Mouse (Mus musculus) heart, adult 8-10 months (tissue): Measurements from ENCODE around the gene Gm128. TPM values are rescaled to one million over a fixed set of nuclear protein-coding genes. Genes with fewer than 3 reads are reported as not detected.
"Not testable (repeated sequence)": the region's sequence is repeated elsewhere in the genome, so short reads cannot be mapped to it uniquely, and the experiment has no call there.

Experiments used
- DNase-seq: peaks from one replicate; pipeline ENCODE4 v3.0.0; 2022; ENCODE audit warnings: low spot score
- total RNA-seq, 4 experiments: library from RNA; stranded (reverse); gene quantifications; 2 replicates each; pipeline ENCODE4 v1.2.4; 2022

Gm128 gene
- total RNA-seq, 4 experiments from 2014 or later, result not detected

DNA sequence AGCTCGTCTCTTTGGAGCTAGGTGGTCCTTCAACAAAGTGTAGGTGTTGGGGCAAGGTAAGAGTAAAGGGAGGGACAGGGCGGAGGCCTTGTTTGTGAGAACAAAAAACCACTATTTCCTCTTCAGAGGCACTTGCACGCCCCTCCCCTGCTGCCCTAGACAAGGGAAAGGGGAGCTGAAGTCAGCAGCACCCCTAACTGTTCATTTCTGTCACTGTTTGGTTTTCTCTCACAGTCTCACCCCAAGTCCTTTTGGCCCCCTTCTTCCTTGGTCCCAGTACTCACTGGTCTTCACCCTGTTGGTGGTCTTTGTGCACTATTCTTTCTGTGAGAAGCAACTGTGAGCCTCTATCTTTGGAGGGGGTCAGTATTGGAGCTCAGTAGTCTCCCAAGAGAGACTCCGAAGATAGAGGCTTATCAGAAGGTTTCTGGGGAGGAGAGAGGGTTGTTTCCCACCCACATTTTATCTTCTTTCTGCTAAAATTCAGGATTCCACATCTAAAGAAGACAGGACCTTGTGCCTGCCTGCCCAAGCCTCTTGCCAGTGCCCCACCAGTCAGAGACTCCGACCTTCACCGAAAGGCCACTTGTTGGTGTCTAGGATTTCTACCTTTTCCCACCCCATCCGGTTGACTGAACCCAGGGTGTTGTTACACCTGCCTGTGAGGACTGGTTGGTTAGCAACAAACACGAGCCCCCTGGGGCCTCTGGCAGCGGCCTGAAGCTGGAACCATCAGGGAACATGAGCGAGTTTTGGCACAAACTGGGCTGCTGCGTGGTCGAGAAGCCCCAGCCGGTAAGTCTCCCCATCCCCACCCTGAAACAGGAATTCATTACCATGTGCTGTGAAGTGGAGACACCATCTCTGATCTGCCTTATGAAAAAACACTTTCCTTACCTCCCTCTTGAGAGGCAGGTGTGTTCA, 9.8 kb downstream of the Gm128 start, which contains the start of gene Mllt11:
Mllt11 (minus strand) TSS at position 874 of the 924 bp plus-strand sequence.
- DNase-seq, result no peak

DNA sequence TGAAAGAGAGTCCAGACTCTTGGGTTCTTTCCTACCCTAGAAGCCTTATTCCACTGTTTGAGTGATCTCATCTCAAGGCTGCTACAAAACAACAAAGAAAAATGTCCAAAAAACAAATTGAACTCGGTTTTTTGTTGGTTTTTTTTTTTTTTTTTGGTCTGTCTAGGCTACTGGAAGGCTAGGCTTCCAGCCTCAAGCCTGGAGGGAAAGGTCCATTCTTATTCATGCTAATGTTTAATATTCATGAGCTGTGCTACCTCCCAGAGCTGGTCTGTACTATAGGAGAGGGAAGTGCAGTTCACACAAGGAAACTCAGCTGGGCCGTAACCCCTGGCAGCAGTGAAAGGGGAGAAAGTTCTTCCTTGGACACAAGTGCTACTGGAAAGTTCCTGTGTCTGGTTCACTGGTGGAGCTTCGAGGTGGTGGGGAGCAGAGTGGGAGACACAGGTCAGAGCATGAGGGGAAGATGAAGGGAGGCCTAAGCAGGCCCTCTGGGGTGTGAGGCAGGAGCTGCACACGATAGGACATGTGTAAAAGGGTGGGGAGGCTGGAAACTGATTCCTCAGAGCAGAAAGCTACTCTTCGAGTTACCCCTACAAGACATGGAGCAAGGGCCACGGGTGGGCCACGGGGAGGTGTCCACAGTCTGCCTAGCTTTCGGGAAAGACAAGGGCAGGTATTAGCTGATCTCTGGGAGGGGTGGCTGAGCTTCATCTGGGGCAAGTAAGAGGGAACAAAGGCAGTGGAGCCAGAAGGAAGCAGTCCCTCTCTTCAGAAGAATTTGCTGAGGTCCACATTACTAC, 10.7 kb downstream of the Gm128 start:
- no peak for DNase-seq

DNA sequence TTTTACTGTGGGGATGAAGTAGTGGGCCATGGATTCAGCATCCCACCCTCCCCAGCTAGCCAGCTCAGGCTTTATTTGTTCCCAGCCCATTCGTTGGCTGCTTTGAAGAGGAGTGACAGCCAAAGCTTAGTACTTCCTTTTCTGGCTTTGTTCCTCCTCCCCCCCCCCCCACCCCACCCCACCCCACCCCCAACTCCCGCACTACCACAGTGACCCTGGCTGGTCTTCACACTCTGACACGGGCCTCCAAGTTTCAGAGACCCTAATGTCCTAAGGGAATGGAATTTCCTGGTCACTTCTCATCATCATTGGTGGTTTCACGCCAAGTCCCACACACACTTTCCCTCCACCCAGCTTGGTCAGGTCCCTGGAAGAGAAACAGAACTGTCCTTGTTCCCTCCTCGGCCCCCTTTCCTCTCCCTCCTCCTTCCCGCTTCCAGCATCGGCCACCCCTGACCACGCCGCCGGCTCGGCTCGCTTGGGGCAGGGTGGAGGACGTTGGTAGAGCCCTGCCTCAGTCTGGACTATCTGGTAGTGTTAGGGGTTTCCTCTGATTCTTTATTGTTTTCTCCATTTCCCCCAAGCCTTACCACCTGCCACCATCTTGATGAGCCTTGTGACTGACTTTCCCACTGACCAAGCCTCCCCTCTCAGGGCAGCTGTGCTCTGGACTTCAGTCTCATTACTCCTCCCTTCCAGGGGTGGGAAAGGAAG, 11.5 kb downstream of the Gm128 start:
- DNase-seq, result peak; percentile 68

DNA sequence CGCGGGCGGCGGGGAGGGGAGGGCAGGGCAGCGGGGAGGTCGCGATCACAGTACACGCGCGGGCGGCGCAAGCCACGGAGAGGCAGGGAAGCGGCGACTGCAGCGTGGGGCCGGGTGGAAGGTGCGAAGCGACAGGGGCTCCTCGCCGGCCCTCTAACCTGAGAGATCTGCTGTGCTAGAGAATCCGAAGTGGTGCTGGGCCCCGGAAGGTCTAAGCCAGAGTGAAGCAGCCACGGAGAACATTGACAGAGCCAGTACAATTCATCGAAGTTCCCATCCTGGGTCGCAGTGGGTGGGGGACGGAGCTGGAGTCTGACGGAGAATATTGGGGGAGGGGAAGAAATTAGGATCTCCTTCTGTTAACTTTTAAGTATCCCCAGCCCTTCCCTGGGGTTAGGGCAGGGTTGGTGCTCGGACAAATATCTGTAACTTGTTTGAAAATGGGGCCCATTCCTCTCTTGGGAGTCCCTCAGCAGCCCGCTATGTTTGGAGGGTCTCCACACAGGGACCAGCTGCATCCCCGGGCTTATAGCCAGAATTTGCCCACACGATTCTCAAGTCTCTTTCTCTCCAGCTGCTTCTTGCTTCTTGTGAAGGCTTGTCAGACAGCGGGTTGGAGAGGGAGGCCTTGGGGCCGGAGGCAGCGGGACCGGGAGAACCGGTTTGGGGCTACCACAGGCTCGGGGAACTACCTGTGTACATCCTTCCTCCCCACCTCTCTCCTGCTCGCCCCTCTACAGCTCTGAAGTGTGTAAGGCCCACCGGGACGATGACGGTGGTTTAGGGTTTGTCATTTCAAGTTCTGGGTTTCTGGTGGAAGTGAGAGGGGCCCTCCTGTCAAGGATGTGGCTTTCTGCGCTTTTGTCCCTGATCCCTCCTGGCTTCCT, 12.3 kb downstream of the Gm128 start:
- no peak for DNase-seq

DNA sequence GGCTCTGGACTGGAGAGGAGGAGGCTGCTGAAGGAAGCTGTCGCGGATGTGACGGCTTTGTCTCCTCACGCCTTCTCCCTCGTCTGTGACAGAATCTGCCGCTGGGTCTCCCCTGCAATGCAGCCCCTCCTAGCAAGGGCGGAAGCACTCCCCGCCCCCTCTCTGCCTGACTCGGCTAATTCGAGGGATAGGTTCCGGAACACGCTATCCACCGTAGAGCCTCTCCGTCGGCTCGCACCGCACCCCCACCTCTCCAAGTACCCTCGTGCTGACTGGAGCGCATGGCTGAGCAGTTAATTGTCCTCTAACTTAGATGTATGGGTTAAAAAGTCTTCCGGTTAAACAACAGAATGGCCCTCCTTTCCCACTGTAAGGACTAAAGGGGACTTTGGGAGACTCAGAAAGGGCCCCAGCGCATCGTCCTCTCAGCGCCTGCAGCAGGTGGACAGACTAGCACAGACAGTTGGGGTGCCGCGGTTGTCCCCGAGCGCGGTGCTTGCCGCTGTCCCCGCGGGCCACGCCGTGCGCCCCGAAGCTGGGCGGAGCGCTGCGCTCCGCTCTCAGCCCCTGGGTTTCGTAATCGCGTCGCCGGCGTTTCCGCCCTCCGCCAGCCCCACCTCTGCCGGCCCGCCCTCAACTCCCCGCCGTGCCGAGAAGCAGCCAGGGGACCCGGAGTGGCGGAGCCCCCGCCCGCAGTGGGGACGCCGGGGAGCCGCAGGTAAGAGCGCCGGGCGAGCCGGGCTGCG, 13.1 kb downstream of the Gm128 start, which contains the start of gene Cdc42se1:
Cdc42se1 (plus strand) TSS at position 585 of the 746 bp plus-strand sequence.
- peak; percentile 86 for DNase-seq

DNA sequence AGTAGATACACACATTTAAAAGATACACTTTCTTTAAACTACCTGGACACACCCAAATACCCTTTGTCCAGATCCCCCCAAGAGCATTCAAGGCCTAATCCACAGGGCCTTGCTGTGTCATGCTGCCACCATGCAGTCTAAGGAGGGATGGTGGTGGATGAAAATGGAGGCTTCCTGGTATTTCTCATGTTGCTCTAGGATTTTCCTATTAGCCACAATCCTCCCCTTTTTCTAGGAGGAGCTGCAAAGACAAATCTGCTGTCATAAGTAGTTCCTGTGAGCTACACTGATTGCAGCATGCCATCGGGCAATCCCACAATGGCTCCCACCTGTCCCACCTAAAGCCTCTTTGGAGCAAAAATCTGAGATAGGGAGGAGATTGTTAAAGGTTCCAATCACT, 14.2 kb downstream of the Gm128 start:
- no peak for DNase-seq

DNA sequence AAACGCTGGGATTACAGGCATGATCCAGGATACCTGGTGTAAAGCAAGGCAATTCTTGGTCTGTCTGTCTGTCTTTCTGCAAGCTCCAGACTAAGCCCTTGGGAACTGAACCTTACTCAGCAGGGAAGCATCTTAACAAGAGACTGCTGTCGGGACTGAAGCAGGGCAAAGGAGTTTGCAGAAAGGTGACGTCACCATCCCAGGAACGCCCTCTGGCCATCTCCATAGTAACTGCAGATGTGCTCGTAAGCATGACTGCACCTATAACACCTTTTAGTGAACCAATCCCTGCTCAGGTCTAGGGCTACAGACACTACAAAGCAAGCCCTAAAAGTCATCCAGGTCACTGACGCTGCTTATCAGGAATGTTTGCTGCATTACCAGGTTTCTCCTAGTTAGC, 17.1 kb downstream of the Gm128 start:
- no peak for DNase-seq

DNA sequence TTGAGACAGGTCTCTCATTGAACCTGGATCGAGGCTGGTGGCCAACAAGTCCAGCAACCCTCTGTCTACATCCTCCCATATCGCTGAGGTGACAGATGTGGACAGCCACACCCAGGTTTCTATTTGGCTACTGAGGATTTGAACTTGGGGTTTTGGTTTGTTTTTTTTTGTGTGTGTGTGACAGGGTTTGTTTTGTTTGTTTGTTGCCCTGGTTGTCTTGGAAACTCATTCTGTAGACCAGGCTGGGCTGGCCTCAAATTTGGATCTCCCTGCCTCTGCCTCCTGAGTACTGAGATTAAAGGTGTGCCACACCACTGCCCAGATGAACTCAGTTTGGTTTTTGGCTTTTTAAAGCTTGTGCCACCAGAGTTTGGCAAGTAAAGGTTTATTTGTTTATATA, 18.4 kb downstream of the Gm128 start:
- no peak for DNase-seq

DNA sequence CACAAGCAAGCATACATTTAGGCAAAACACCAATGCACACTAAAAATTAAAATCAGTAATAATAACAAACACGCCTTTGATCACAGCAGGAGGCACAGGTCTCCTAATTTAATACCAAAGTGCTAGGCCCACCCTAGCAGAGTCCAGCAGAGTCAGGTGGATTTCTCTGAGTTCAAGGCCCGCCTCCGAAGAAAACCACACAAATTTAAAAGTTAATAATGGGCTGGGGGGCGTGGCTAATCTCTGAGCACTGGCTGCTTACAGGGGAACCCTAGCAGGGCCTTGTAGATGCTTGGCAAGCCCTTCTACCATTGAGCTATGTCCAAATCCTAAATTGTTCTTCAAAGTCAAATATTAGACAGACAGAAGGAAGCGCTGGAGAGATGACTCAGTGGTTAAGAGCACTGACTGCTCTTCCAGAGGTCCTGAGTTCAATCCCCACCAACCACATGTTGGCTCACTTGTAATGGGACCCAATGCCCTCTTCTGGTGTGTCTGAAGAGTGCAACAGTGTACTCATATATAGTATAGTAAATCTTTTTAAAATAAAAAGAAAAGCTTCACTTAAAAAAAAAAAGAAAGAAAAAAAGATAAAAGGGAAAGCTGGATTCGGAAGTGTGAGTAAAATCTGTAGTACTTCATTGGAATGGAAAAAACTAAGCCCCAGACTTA, 22.8 kb downstream of the Gm128 start:
- no peak for DNase-seq

DNA sequence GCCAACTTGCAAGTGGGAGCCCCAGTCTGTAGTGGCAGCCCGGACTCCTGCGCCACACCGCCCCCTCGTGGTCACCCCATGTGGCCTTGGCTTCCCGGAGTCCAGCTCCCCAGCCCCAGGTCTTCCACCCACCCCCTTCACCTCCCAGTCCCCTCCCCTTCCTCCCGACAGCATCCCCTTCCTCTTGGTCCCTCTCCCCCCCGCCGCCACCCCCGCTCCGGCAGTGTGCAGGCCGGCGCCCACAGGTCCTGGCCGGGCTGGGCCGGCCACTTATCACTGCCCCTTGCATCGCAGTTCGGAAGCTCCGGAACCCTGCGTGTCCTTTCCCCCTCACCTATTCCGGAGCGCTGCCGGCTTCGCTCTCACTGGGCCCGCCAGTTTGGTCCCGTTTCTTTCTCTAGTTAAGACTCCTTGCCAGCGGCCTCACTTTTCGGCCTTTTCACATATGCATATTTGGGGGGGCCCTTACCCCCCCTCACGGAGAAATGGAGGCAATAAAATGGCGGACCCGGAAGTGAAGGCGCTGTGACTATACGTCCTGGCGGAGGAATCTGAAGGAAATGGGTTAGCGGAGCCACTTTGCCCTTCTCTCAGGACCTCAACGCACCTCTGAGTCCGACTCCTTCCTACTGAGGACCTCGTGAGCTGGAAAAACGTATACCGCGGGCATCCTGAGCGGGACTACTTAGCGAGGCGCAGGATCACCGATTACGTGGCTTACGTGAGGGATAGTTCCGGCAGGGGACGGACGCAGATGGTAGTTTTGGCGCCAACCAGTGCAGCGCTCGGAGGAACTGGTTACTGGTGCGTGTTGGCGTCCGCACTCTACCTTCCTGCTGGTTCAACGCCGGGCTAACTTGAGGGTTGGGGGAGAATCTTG, 23.9 kb downstream of the Gm128 start, which contains the start of gene Gabpb2:
Gabpb2 (minus strand) TSS at position 662 of the 880 bp plus-strand sequence.
- DNase-seq, result peak; percentile 95

DNA sequence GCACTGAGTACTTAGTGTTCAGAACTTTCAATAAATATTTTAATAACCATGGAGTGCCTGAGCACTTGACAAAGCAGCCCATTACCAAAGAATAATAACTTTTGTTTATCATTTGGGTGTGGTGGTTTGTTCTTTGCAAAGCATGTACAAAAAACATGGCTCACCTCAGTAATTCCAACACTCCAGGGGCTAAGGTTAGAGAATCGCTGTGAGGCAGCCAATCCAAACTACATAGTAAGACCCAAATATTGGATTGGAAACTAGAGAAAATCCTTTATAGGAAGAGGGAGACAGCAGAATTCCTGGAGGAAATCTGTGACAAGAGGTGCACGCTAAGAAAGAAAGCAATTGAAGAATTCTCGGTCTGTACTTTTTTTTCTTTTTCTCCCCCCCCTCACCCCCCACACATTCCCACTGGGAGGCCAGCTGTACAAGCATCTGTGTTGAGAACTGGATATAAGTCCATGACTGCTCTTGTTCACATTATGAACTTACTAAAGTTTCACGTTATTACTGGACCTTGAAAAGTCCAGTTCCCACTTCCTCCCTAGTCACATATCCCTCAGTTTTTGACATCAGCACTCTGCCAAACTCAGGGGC, 24.6 kb downstream of the Gm128 start:
- DNase-seq, result no peak

DNA sequence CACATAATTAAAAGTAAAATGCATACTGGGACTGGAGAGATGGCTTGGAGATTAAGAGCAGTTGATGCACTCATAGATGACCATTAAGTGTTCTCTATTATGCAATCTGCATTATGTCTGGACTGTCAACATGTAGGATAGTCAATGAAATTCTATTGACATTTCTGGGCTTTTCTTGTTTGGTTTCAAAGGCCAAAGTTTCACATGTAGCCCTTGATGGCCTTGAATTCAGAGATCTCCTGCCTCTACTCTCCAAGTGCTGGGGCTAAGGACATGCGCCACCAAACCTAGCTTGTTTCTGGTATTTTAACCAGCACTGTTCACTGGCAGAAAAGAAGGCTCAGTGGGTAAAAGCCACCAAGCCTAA, 27.8 kb downstream of the Gm128 start:
- no peak for DNase-seq

DNA sequence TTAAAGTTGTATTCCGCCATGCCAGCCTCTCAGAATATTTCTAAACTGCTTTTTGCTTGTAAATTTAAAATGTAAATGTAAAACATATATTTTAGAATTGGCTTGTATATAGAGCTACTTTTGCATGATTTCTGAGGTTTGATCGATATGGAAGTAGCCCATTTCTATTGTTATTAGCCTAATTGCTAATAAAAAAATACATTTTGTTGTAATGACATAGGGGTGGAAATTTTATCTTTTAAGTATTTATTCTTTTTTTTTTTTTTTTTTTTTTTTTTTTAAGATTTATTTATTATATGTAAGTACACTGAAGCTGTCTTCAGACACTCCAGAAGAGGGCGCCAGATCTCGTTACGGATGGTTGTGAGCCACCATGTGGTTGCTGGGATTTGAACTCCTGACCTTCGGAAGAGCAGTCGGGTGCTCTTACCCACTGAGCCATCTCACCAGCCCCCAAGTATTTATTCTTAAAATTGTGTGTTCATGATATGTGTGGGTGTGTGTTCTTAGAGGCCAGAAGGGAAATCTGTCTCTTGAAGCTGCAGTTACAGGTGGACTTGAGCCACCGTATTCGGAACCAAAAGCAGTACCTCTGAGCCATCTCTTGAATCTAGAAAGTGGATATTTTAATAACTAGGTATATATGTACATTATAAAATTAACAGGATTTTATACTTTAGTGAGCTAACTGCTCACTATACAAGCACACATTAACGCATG, 28.3 kb downstream of the Gm128 start:
- DNase-seq, result not testable (repeated sequence)

DNA sequence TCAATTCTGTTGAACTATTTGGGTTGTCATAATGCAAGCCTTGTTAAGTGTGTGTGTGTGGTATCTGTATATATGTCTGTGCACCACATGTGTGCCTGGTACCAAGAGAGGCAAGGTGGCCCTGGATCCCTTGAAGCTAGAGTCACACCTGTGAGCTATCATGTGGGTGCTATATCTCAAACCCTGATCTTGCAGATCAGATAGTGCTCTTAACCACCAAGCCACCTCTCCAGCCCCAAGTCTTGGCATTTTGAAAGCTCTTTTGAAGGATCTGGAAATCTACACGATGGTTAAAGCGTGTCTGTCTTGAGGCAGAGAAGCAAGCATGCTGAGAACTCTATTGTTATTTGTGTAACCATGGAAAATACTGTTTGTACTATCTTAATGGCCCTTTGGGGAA, 30.8 kb downstream of the Gm128 start:
- DNase-seq, result no peak

DNA sequence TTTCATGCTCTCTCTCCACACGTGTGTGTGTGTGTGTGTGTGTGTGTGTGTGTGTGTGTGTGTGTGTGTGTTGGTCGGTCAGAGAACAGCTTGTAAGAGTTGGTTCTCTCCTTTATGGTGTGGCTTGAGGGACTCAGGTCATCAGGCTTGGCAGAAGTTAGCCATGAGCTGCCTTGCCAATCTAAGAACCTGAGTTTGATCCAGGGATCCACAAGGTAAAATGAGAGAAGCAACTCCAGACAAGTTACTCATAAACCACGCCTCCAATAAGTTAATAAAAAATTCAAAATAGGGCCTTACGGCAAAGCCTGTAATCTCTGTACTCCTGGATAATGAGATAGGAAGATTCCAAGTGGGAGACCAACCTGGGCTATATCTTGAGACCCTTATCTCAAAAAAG, 33.1 kb downstream of the Gm128 start:
- DNase-seq, result no peak

DNA sequence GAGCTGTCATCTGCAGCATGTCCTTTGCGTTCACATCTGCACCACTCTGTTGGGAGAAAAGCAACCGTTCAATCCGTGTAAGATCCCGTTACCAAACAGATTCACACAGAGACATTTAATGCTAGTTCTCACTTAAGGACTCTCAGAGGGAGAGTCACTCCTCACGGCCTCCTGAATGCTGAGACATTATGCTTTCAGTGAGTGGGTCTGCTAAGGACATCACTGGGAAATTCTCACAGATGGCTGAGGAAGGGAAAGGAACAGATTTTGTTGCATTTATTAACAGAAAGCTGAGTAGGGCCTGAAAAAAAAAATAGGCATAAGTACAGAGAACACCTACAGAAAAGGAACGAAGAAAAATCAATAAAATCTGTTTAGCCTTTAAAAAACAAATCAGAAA, 37.5 kb downstream of the Gm128 start:
- DNase-seq, result no peak

DNA sequence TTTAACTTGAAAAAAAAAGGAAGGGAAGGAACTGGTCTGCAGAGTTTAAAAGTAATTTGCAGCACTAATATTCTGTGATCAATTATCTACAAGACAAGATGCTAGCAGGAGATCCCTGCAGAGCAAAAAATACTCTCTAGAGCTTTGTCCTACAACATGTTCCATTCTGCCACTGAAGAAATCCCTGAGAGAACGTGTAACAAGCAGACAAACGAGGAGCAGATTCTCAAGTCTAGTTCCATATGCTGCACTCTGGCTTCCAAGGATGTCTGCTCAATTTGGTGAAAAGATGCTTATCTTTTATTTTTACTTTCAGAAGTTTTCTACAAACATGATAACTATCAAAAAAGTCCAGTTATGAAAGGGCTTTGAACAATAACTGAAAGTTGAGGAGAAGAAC, 40.8 kb downstream of the Gm128 start:
- no peak for DNase-seq
